Mouse (Mus musculus) MEL-GATA-1-ER (cell line): Measurements from ENCODE around the gene Myzap.
"Not testable (repeated sequence)": the region's sequence is repeated elsewhere in the genome, so short reads cannot be mapped to it uniquely, and the experiment has no call there.

ENCODE experiments used
- DNase-seq: peaks from one replicate; pipeline ENCODE4 v3.0.0-alpha.2; 2012; ENCODE audit warnings: low read depth; ENCODE audit errors: extremely low read depth

Gene Myzap

GRCm38 (mm10) chr9:71484871-71485474, 107.2 kb downstream of the Myzap start:
- no peak for DNase-seq

- not testable (repeated sequence) for DNase-seq
These were observed 108.3 kb downstream of the Myzap start for GRCm38 (mm10) chr9:71483872-71484271.

- DNase-seq = no peak
These were observed 111.9 kb downstream of the Myzap start for GRCm38 (mm10) chr9:71480305-71480704.

DNA sequence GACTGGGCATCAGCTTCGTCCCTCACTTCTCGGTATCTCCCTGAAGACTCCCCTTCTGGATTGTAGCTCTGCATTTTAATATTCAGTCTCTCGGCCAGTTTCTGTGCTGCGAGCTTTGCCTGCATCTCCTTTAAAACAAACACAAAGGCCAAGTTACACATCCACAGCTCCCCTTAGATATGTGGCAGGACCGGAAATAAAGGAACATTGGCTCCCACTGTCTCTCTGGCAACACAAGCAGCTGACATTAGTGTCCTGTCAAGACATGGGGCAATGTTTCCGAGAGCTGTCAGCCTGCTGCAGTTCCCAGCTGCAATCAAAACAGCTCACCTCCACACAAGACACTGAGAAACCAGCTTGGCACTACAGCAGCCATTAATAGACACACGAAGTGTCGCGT, 112.7 kb downstream of the Myzap start:
- no peak for DNase-seq

GRCm38 (mm10) chr9:71478596-71478995, 113.6 kb downstream of the Myzap start:
- DNase-seq = no peak

DNA sequence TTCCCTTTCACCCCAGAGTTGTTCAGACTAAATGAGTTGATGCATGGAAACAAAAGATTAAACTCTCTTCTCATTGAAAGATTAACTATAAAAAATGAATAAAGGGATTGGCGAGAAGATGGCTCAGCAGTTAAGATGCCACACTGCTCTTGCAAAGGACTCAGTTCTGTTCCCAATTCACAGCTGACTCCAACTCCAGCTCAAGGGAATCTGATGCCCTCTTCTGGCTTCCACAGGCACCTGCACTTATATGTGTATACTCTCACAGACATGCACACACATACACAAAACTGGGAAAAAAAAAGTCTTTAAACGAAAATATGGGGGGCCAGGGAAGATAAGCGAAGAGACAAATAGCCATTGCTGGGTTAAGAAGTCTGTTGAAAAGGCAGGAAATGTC, 115.6 kb downstream of the Myzap start:
- DNase-seq = no peak

- DNase-seq = no peak
These were observed 116.6 kb downstream of the Myzap start for GRCm38 (mm10) chr9:71475536-71475935.

DNA sequence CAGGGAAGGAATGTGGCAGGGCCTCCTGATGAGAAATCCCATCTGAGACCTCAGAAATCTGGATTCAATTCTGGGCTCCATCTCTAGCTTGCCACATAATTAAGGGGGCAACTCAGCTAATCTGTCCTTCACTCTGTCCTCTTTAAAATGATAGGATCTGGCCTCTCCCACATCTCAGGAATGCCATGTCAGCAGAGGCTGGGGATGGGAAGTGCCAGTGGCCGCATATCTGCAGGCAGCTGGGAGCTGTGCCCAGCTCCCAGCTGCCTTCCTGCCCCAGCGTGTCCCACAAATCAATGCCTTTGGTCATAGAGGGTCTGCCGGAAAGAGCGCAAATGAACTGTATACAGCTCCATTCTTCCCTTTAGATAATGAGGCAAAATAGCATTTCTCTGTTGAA, 124.7 kb downstream of the Myzap start:
- no peak for DNase-seq

DNA sequence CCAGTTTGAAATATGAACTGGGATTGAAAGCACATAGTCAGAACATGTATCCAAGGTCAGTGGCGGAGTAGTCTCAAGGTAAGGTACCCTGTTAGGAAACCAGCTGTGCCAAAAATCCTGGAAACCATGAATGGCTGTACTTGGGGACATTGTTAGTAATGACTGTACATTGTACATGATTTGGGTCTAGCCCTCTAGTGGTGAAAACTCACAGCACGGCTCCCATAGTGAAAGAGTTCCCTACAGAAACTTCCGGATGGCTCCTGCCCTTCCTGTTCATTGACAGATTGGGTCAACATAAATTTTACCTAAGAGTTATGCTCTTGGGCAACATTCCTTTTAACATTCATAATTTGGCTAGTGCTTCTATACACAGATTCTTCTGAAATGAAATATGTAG, 126.0 kb downstream of the Myzap start:
- no peak for DNase-seq

- no peak for DNase-seq
These were observed 129.0 kb downstream of the Myzap start for GRCm38 (mm10) chr9:71463072-71463667.

DNA sequence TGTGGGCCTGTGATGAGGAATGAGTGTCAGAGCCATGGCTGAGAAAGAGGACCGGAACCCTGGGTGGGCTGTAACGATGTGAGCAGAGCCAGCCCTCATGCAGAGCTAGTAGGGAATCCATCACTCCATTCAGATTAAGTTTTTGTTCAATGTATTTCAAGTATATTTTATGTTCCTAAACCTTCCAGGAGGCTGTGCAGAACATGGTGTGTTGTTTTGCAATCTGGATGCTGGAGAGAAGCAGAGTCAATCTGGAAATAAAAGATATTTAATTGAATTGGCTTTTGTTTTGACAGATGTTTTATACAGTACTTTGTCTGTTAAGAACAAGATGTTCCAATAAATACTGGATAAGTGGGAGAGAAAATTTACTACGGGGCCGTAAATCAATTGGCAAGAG, 135.4 kb downstream of the Myzap start:
- no peak for DNase-seq
